Mouse (Mus musculus) CH12F3 (cell line): ENCODE measurements around the gene Tmem95.
"Not testable (repeated sequence)": the region's sequence is repeated elsewhere in the genome, so short reads cannot be mapped to it uniquely, and the experiment has no call there.

Experiments used
- in situ Hi-C: fragments of 300-500 bp; cut with MboI; formaldehyde crosslinking; loops from 2 replicates; pipeline ENCODE4 v1.14.3; 2020; ENCODE audit warnings: low sequenced_read_pairs

Gene Tmem95

DNA sequence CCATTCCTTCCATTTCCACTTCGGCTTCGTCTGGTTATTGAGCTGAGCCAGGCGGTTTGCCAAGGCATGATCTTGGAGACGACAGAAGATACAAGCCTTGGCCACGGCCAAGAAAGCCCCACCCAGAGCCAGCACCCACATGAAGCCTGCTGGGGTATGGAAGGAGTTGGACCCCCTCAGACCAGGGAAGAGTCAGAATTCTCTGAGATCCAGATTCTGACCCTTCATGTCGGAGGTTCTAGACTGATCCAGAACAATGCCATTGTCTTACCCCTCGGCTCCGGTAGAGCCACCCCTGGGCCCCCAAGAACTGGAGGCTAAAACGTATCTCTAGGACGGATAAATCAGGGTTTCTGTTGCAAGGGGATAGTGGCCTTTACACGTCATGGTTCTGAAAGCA is at the start of gene Tmem95:
TSS of gene Tmem95 (minus strand) at position 141 of the 400 bp plus-strand sequence.
- in situ Hi-C loops = loop anchor here (10.0 kb wide), 1 partner anchor 133 kb away; no protein-coding TSS in a partner anchor

DNA sequence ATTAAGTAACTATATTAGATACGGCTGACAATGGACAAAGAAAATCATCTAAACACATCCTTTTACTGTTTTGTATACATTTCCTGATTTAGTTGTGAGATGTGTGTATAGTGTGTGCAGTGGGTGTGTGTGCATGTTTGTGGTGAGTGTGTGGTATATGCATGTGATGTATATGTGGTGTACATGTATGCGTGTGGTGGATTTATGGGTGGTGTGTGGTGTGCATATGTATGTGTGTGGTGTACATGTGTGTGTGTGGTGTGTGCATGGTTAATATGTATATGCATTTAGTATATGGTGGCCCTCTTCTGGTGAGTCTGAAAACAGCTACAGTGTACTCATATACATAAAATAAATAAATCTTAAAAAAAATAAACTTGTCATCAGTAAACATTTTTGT is 49.7 kb upstream of the Tmem95 start:
- in situ Hi-C loops = no loop called here

- in situ Hi-C loops = no loop called here
Observed at GRCm38 (mm10) chr11:69922796-69923195, 45.0 kb upstream of the Tmem95 start.

DNA sequence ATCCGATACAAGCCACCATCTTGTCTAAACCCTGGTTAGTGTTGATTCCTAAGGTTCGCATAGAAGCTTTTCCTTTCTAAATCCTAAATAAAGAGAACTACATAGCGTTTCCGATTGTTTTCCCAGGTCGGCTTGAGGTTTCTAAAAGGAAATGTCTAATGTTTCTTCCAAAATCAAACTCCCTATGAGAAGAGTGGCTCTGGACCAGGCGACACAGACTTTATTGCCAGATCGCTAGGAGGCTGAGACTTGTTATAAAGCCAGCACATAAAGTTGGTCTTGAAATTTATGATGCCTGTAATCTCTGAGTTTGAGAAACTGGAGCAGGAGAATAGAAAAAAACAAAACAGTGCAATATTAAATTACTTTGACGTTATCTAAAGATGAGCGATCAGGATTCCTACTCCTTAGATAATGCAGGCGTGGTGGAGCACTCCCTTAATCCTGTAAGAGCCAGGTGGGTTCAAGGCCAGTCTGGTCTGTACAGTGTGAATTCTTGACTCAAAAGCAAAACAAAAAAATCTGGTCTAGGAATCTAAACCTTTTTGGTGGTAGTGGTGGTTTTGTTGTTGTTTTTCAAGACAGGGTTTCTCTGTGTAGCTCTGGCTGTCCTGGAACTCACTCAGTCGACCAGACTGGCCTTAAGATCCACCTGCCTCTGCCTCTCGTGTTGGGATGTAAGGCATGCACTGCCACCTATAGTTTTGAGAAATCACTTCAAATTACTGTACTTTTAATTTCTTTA is 44.4 kb upstream of the Tmem95 start:
- in situ Hi-C loops = no loop called here

GRCm38 (mm10) chr11:69921114-69922011 is 43.5 kb upstream of the Tmem95 start, which contains the start of gene Eif5a:
TSS of gene Eif5a (minus strand) at chr11:69921958.
- in situ Hi-C loops = no loop called here

DNA sequence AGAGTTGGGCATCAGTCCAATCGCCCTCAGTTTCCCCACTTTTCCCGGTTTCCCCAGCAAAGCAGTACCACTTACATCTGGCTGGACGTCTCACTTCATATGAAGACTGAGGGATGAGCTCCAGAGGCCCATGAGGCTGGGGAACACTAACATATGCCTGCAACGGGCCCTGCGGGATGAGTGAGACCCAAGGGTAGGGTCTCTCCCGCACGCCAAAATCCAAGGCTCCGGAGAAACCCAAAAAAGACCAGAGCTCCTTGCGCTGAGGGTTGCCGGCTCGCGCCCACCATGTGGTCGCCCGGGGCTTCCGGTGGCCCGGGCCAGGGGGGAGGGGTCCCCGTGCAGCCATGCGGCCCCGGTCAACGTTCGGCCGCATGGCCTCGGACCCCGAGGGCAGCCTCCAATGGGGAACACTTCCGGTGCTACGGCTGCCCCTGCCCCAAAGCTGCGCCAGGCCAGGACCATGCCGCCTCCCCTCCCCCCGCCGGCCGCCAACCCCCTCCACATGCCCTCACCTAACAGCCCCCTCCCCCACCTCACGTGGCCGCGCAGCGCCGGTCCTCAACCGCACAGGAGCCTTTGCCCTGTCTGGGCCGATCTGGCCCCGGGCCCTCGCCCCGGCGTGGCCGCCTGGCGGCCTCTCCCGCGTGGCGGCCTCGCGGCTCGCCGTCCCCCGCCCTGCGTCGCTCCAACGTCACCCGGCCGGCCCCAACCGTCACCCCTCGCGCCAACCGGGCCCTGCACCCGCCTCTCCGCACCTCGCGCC is 42.6 kb upstream of the Tmem95 start:
- in situ Hi-C loops = no loop called here

DNA sequence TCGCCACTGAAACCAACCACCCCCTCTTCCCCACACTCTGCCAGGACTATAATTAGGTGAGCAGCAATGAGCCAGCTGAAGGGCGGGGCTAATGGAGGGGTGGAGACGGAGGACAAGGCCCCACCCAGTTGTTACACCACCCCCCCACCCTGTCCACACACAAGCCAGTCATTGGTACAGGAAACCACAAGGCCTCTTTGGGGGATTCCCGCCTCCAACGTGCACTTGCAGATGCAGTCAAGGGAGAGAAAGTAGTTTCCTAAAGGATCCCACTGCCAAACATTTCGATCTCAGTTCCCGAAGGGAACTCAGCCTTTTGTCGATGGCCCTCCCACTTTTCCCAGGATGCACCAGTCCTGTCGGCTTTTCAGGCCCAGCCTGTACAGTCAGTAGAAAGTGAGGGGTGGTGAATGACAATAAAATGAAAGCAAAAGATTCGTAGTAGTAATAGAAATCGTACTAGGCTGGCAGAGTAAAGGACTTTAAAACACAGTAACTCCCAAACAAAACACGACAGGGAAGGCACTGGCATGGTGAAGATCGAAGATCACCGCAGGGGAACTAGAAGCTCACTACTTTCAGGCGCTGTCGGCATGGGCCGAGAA is 41.9 kb upstream of the Tmem95 start:
- in situ Hi-C loops = no loop called here

DNA sequence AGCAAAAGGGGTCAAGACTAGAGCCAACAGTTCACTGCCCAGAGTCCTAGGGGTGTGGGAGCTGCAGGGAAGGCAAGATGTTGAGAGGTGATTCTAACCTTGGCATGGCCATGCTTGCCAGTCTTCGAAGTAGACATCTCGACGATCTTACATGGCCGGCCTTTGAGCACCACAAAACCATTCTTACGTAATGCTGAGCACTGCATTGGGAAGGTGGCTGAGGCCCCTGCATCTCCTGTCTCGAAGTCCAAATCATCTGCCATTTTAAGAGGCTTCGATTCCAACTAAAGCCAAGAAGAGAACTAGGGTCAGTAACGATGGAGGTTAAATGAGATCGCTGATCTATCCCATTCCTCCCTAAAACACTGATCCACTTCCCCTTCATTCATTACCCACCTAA is 41.2 kb upstream of the Tmem95 start:
- in situ Hi-C loops = no loop called here

DNA sequence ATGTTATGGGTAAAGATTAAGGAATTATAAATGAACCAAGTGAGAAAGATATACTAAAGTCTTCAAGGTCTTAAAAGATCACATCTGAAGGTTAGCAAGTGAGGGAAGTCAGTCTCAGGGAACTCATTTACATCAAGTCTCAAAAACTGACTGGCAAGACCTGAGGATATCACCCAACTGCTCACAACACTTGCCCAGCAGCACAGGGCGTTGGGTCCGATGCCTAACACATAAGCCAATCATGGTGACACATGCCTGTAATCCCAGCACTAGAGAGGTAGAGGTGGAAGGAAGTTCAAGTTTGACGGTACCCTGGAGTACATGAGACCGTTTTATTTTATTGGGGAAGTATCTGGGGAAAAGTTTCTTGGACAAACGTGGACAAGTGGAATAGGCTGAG is 40.3 kb upstream of the Tmem95 start:
- in situ Hi-C loops = no loop called here

DNA sequence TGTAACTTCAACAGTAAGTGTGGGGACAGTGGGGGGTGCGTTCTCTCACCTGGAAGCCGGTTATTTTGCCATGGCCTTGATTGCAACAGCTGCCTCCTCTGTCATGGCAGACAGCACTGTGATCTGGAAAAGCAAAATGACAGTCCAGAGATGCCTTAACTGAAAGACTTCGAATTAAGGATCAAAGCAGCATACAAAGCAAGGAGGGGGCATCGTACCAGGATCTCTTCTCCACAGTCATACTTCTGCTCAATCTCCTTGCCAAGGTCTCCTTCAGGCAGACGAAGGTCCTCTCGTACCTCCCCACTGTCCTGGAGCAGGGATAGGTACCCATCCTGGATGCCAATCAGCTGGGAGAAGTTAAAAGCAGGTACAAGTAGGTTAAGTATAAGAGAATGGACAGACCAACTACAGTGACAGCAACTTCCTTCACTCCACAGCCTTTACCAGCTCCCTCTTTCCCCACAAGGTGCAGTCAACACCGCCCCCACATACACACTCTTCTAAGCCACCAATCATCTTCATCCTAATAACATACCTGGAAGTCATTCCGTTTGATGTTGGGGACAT is 39.6 kb upstream of the Tmem95 start:
- in situ Hi-C loops = no loop called here

DNA sequence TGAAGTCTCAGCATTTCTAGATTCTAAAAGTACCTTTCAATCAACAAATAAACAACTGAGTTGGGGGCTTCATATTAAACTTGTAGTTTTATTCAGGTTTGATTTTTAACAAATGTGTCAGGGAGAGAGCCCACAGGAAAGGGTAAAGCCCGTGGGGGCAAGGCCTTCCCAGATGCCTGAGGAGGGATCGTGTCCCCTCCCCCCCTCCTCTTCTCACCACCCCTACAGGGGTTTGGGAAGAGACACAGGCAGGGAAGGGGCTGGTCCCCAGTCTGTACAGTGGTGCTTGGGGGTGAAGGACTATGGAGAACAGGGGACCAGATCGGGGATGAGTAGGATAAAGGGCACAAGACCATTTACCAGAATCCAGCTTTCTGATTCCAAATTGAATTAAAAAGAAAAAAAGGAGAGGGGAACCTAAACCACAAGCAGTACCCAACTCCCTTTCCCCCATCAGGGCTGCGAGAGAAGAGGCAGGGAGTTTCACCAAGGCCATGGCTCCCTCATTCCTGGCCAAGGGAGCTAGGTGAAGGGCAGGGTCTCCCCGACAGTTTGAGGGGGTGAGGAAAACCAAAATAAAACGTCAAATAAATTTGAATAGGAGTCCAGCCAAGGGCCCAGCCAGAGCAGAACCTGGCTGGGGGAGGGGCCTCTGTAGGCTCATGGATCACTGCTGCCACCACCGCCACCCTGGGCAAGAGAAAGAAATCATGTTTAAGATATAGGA is 39.0 kb upstream of the Tmem95 start:
- in situ Hi-C loops = not testable (repeated sequence)

- in situ Hi-C loops = no loop called here
Observed at GRCm38 (mm10) chr11:69915667-69916627, 38.1 kb upstream of the Tmem95 start.

GRCm38 (mm10) chr11:69914917-69915430 is 37.2 kb upstream of the Tmem95 start:
- in situ Hi-C loops = no loop called here

GRCm38 (mm10) chr11:69914372-69914764 is 36.5 kb upstream of the Tmem95 start:
- in situ Hi-C loops = no loop called here

GRCm38 (mm10) chr11:69913554-69914371 is 35.9 kb upstream of the Tmem95 start, which contains the start of gene Gps2:
TSS of gene Gps2 (plus strand) at chr11:69913888.
- in situ Hi-C loops = no loop called here

DNA sequence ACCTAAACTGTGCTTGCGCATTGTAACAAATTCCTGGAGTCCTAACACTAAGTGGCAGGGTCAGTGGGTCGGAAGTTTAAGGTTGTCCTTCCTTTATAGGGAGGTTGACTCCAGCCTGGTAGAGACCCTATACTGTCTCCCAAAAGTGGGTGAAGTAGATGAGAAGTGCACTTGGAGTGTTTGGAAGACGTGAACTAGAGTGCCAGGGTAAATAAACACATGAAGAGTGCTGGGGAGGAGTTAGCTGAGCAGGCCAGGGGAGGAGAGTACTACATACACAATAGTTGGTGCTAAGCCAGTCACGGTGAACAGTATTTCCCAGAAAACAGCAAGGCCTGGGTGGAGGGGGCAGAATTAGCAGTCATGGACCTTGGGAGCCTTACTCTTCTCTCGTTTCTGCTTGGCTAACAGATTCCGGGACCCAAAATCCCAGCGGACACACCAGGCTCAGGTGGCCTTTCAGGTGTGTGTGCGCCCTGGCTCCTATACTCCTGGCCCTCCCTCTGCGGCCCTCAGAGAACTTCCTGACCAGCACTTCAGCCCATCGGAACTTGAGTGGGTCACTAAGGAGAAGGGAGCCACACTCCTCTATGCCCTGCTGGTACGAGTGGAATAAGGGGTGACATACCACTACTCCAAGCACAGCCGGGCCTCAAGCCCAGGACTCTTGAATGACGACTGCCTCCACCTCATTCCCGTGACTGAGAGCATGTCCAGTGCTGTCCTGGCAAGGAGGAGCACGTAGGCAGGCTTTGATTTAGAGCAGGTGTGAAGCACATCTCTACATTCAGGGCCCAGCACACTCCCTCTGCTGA is 35.1 kb upstream of the Tmem95 start:
- in situ Hi-C loops = no loop called here

DNA sequence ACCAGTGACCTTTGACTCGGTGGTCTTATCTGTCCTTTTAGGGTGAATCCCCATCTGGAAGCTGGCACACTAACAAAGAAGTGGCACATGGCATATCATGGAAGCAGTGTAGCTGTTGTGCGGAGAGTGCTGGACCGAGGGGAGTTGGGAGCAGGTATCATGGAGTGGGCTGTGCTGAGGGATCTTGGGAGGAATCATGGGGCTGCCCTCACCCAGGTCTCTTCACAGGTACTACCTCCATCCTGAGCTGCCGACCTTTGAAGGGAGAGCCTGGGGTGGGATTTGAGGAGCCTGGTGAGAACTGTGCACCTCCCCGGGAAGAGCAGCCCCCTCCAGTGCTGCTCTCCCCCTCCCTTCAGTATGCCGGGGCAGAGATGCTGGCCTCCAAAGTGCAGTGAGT is 33.9 kb upstream of the Tmem95 start:
- in situ Hi-C loops = no loop called here
